Mouse (Mus musculus) T-helper 2 cell (primary cell): Measurements from ENCODE around the gene Tmprss11a.

Source experiments
- in situ Hi-C: fragments of 300-600 bp; cut with MboI, MseI; formaldehyde crosslinking; loops from one replicate; pipeline ENCODE4 v1.15.1; 2025; ENCODE audit warnings: high pct_unique_total_duplicates

Gene Tmprss11a

DNA sequence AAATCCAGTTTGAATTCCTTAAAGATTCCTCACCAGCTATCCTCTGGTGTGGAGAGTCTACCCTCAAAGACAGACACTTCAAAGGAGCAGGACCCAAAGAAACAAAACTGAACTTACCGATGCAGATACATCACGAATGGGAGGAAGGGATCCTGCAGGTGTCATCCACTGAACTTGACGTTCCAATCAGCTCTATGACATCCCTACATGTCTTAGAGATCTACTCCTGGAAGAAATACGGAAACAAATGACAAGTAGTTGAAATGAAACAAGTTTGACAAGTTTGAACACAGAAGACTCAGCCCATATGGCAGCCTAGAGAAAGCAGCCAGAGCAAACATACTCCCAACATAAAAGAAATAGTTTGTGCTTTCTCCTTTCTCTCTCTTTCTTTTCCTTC is at the start of gene Tmprss11a:
TSS of gene Tmprss11a (minus strand) at position 101 of the 400 bp plus-strand sequence.
- in situ Hi-C loops = no loop called here

DNA sequence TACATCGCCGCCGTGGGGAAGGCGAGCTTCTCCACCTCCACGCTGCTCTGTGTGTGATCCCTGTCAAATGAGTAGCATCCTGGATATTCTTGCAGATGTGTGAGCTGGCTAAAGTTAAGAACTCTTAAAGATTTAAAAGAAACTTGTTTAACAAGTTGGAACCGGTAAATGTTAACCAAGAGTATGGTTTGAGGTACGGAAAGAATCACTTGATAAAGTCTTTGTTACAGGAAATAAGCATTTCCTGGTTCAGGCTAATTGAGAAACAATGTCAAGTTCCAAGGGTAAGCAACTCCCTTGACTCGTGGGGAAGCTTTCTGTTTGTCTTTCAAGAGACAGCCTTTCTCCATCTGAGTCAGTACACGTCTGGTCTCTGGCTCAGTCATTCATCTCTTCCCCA is 49.7 kb upstream of the Tmprss11a start, which contains the start of gene Tmprss11g:
TSS of gene Tmprss11g (minus strand) at position 101 of the 400 bp plus-strand sequence.
- in situ Hi-C loops = no loop called here

DNA sequence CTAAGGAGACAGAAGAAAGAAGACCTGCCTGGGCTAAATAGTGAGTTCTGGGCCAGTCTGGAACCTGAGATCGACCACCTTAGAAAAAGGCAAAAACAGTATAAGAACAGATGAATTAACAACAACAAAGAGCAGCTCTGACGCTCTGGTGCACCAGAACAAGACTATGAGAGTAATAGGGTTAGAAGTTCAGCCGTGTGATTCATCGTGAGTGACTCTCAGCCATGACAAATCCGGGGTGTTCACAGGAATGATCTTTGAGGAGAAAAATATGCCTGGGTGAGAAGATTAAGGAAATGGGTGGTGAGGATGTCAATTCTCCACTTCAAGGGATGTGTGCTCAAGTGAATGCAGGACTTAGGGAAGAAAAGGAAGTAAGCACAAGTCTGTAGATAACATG is 42.7 kb upstream of the Tmprss11a start:
- in situ Hi-C loops = no loop called here

DNA sequence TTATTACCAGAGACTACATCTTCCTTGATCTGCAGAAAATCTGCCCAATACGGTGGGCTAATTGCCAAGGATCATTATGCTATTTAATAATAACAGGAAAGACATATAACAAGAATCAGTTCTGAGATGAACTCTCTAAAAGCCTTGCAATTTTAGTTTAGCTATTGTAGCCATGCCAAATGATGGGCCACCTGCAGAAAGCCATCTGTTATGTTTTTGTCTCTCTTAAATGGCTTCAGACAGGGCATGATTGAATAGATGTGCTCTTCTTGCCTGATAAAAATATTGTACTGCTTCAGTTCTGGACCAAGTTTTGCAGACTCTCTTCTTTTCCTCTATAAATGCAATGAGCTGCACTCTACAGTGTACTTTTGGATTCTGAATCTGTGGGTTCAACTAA is 24.7 kb upstream of the Tmprss11a start:
- in situ Hi-C loops = no loop called here

DNA sequence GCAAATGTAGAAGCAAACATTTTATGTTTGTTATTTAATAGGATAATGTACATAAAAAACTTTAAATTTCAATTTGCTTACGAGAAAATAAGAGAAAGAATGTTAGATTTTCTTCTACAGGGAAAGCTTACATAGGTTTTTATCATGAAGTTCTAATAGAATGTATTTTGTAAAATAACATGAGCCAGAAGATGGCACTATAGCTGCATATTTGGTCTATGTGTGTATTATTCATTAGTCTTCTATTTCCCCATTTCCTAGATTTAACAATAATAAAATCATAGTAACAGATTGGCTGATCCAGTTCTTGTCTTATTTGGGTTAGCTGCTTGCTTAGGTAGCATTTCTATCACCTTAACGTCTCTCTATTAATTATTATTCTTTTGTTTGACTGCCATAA is 13.8 kb upstream of the Tmprss11a start:
- in situ Hi-C loops = no loop called here

DNA sequence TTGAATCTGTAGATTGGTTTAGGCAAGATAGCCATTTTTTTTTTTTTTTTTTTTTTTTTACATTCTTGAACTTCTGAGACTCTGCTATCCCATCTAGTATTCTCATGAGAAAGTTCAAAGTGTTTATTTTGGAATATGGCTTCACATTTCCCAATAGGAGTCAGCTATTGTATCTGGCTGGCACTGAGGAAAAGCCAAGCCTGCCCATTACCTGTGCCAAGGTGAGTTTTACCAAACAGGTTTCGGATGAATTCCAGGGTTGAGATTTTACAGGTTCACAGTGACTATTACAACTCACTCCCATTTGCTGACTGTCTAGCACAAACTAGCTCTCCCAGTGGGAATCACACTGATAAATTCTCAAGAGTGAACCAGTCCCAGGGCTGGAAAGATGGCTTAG is 13.2 kb upstream of the Tmprss11a start:
- in situ Hi-C loops = no loop called here

DNA sequence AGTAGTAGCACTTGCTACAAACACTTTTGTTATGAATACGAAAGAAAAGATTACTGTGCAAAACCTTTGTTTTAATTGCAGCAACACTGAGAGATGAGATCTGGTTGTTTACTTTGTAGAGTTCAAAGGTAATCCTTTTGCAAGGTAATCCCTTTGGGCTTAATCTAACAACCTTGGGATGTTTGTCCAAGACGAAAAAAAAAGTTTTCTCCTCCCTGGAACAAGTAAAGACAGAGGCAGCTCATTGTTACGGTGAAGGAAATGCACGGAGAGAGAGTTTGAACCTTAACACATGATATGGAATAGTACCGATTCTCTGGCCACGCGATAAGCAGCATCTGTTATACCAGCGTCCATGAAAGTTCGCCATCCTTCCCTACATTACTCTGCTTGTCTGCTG is 5.1 kb upstream of the Tmprss11a start:
- in situ Hi-C loops = no loop called here

DNA sequence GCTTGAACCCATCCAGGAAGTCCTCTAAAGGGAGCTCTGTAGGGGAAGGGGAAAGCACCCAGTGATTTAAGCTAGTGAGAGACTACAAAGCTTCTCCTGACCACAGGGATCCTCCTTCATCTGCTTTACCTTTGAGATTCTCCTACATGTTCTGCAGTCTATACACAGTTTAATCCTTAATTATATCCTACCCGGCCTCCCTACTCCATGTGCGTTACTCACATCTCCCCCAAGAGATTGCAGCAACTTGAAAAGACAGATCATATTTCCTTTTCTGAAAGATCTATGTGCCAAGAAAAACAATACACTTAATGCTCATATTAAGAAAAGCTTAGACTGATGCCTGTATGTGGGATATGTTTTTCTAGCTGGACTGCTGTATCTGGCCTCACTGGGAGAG is 29.5 kb downstream of the Tmprss11a start:
- in situ Hi-C loops = no loop called here

DNA sequence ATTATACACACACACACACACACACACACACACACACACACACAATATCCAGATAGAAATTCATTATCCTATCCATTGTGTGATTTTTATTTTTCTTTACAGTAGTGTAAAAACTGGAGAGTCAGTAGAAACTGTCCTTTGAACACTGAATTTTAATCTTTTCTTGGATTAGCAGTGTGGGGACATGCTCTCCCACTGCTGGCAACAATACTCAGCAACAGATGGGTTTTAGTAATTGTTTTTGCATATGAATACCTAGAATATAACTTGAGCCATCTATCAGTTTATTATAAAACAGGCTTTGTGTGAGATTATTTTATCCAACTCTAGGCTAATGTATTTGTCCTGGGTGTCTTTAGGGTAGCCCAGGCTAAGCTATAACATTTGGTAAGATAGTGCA is 30.2 kb downstream of the Tmprss11a start:
- in situ Hi-C loops = no loop called here

DNA sequence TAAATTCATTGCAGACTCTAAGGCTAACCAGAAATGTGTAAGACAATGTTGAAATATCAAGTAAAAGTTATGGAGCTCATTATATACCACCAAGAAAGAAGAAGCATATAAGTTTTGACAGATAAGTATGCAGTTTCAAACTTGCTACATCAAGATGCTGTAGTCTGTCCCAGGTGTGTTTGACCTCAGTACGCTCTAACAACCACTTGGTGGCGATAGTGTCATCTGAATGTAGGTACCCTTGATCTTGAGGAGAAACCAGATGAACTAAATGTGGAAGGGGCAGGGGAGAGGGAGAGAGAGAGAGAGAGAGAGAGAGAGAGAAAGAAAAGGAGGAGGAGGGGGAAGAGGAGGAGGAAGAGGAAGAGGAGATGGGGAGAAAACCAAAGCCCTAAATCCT is 36.1 kb downstream of the Tmprss11a start:
- in situ Hi-C loops = no loop called here

DNA sequence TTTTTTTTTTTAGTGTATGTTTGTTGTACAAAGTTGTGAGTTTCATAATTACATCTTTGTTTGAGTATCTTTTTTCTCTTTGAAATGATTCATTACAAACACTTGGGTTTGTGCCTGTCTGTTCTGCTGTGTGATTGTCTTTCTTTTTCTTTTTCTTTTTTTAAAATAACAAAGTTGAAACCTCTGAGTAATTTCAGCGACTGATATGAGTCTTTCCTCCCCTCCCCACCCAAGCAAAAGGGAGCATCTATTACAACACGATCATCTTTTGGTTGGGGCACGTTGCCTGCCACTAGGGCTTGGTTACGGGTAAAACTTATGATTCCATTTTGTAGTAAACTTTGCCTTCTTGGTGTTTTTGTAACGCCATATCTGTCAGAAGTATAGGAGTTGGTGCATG is 37.7 kb downstream of the Tmprss11a start:
- in situ Hi-C loops = no loop called here

DNA sequence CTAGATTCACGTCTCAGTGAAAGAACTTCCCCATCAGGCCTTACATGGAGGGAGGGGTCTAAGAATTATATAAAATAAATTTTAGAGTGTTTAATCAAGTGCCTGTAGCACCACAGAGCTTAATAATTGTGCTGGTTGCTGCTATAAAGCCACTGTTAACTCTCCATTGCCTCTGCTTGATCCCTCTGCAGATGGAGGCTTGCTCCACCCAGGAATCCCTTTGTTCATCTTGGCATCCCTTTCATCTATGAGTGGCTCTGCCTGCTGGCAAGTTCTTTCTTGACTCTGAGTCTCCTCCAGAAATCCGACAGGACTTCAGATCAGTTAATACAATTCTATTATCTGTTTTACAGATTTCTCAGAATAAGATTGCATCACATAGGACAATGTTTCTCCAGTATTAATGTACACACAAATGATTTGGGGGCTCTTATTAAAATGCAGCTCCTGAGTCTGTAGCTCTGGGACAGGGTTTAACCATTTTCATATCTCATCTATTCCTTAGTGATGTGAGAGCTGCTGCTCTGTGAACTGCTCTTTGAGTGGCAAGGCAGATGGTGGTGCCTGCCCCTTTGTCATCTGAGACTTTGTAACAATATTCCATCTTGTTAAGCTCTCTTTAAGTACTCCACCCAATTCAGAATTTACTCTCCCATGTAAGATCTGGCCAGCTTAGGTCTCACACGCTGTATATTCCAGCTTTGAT is 47.3 kb downstream of the Tmprss11a start:
- in situ Hi-C loops = no loop called here

DNA sequence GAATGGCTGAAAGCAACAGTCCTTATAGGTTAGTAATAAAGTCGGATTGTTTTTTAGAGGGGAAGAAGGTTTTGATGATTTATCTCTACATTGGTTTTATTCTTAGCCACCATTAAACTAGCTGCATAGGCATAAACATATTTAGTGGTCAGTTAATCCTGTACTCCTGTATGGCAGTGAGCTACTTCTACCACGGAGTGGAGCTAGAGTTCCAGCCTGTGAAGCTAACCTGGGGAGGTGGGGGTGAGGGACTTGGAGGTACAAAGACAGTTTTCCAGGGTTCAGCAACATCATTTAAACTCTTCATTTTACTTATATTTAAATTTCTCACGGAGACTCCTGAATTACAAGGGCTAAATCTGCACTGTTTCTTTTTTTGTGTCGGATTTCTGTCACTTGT is 49.3 kb downstream of the Tmprss11a start:
- in situ Hi-C loops = no loop called here

DNA sequence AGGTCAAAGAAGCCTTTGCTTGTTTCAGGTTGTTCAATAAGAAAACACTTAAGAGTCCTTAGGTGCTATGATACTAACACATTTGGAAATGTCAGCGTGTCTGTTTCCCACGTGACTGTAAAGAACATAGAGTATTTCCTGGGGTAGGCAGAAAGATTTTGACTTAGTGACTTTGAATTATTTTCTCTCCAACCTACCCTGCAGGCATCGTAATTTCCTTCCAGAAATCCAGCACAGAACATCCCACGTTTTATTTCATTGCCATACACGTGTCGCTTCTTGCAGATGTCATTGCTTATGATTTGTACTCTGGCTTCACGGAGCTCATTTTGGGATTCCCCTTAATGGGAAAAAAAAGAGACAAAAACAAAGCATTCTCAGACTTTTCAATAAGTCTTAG is 54.5 kb downstream of the Tmprss11a start:
- in situ Hi-C loops = no loop called here

DNA sequence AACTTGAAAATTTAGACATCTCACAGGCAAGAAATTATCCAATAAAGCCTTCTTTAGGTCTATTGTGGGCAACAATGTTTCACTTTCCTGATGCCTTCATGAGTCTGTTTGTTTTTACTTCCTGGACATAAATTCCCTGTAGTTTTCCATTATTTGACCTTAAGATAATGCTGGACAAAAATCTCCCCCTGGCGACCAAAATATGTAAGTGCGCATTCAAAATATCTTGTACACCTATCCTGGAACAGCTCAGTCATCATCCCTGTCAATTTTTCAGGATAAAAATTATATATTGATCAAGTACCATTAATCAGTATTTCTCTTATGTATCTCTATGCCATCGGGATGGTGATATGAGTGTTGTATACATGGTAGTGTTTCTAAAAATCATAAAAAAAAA is 58.0 kb downstream of the Tmprss11a start:
- in situ Hi-C loops = no loop called here

DNA sequence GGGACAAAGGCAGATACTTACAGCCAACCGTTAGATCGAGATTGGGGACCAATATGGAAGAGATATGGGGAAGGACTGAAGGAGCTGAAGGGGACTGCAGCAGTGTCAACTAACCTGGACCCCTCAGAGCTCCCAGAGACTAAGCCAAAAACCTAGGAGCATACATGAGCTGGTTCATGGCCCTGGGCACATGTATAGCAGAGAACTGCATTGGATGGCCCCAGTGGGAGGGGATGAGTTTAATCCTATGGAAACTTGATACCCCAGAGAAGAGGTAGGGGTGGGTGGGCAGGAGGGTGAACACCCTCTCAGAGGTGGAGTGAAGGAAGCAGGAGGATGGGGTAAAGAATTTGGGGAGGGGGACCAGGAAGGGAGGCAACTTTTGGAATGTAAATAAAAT is 60.8 kb downstream of the Tmprss11a start:
- in situ Hi-C loops = loop anchor here (5.0 kb wide), 1 partner anchor 216 kb away; no protein-coding TSS in a partner anchor

DNA sequence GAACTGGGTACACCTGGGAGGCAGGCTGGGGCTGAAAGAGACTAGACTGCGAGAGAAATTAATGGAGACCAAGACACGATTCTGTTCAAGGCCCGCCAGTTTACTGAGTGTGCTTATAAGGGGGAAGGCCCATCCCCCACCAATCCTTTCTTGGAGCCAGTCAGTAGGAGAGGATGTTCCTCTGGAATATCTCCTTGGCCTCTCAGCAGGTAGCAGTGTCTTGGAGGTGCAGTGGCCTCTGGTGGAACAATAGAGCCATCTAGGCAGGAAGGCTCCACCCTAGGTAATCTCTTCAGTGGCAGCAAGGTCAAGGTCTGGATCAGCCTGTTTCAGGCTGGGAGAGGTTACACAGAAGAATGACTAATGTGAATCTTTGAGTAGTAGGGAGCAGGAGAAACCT is 61.6 kb downstream of the Tmprss11a start:
- in situ Hi-C loops = loop anchor here (5.0 kb wide), 1 partner anchor 215 kb away; no protein-coding TSS in a partner anchor

DNA sequence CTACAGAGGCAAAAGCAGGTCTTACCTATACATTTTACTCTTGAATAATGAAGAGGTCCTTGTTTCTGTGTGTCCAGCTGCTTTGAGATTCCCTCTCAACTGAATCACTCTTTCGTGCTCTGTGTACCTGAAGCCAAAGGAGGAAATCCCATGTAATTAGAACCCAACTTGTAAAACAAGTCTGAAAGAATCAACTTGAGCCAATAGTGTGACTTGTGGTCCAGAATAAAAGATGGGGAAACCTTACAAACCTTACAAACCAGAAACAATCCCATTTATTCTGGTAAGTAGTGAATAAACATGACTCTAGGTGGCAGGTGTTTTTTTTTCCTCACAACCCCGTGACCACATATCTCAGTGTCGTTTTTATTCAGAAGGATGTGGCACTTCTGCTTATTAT is 95.5 kb downstream of the Tmprss11a start, which contains the start of gene Tmprss11d:
TSS of gene Tmprss11d (minus strand) at position 101 of the 400 bp plus-strand sequence.
- in situ Hi-C loops = no loop called here
